Mouse (Mus musculus): ENCODE measurements around the gene Macrod2. TPM values are rescaled to one million over a fixed set of nuclear protein-coding genes. Genes with fewer than 3 reads are reported as not detected.

The Macrod2 gene
- polyA plus RNA-seq, 1 experiment from 2014 or later, result 22.7 TPM

DNA sequence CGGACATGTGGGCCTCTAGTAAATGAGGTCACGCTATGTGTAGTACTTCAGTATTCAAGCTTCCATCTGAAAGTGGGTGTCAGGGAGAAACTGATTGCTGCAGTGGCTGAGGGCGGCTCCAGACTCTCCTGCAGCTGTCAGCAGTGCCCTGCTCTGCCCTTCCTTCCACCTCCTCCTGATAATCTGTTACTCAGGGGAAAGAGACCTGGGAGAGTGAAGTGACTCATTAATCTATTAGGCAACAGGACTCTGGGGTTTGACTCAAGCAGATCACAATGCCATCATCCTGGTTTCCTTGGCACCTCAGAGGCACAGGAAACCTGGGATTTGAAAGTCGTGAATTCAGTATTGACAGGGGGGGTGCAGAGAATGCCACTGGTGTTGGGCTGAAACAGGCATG lies 876.4 kb downstream of the Macrod2 start:
- H3K9me3 ChIP-seq (replicated peaks), result no peaks in the 10 kb centered on the region
- no peak overlapping the region for H3K4me2 ChIP-seq
- H3K36me3 ChIP-seq, result no peaks in the 10 kb centered on the region
- ATAC-seq (ENCODE audit: insufficient number of reproducible peaks, low FRiP score), result peak; percentile 64; the same call in 1 of the 2 replicates
- no peak overlapping the region for H3K9ac ChIP-seq
- peaks cover 9% of the 10 kb centered on the region for H3K4me1 ChIP-seq (replicated peaks)
- H3K4me3 ChIP-seq, result no peak overlapping the region
- H3K27ac ChIP-seq (ENCODE audit: poor library complexity, severe bottlenecking), result no peak overlapping the region; the same call in 1 of the 2 replicates
- H3K27me3 ChIP-seq (replicated peaks), result no peaks in the 10 kb centered on the region
- WGBS, result 12% methylated on average over 4 of the region's 4 CpGs

- no peak overlapping the region for H3K27ac ChIP-seq (ENCODE audit: poor library complexity, severe bottlenecking)
- no peak overlapping the region for H3K9ac ChIP-seq
- 69% methylated on average over 4 of the region's 4 CpGs for WGBS
- no peak overlapping the region for H3K4me2 ChIP-seq
- no peaks in the 10 kb centered on the region for H3K36me3 ChIP-seq
- ATAC-seq (ENCODE audit: insufficient number of reproducible peaks, low FRiP score), result no peak
- peaks cover 9% of the 10 kb centered on the region for H3K4me1 ChIP-seq (replicated peaks)
- no peak overlapping the region for H3K4me3 ChIP-seq
- H3K9me3 ChIP-seq (replicated peaks), result no peaks in the 10 kb centered on the region
- no peaks in the 10 kb centered on the region for H3K27me3 ChIP-seq (replicated peaks)
Measured at GRCm38 (mm10) chr2:141272966-141273365, 877.9 kb downstream of the Macrod2 start.

GRCm38 (mm10) chr2:141274262-141274661 lies 879.2 kb downstream of the Macrod2 start:
- no peak overlapping the region for H3K4me2 ChIP-seq
- H3K4me1 ChIP-seq (replicated peaks), result peaks cover 15% of the 10 kb centered on the region
- no peaks in the 10 kb centered on the region for H3K36me3 ChIP-seq
- no peak overlapping the region for H3K27ac ChIP-seq (ENCODE audit: poor library complexity, severe bottlenecking)
- no peak overlapping the region for H3K4me3 ChIP-seq
- H3K27me3 ChIP-seq (replicated peaks), result no peaks in the 10 kb centered on the region
- no peaks in the 10 kb centered on the region for H3K9me3 ChIP-seq (replicated peaks)
- whole genome bisulfite sequencing, result 75% methylated on average over 2 of the region's 2 CpGs
- no peak for ATAC-seq (ENCODE audit: insufficient number of reproducible peaks, low FRiP score)
- H3K9ac ChIP-seq, result no peak overlapping the region

GRCm38 (mm10) chr2:141279130-141279698 lies 884.1 kb downstream of the Macrod2 start:
- Histone ChIP-seq H3K9me3 (replicated peaks) (no peaks in the 10 kb centered on the region), H3K4me2 (no peak overlapping the region), H3K27me3 (replicated peaks) (no peaks in the 10 kb centered on the region), H3K4me1 (replicated peaks) (peaks cover 8% of the 10 kb centered on the region; the same call in 1 of the 2 replicates), H3K27ac (ENCODE audit: poor library complexity, severe bottlenecking) (no peak overlapping the region), H3K36me3 (no peaks in the 10 kb centered on the region), H3K4me3 (no peak overlapping the region), H3K9ac (no peak overlapping the region)
- 25% methylated on average over 5 of the region's 5 CpGs for WGBS
- ATAC-seq (ENCODE audit: insufficient number of reproducible peaks, low FRiP score), result 0 out of 2 replicates have a peak, but pooled peaks have one; percentile 51

DNA sequence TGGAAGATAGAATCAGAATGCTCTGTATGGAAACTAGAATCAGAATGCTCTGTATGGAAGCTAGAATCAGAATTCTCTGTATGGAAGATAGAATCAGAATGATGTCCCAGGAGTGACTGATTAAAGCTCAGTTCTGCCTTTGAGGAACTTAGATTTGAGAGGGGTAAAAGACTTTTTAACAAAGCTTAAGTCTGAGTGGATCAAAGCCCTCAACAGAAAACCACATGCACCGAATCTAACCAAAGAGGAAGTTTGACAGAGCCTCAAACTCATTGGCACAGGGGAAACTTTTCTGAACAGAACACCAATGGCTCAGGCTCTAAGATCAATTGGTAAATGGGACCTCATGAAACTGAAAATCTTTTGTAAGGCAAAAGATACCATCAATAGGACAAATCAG lies 885.7 kb downstream of the Macrod2 start:
- Histone ChIP-seq H3K27me3 (replicated peaks) (no peaks in the 10 kb centered on the region), H3K27ac (ENCODE audit: poor library complexity, severe bottlenecking) (no peak overlapping the region), H3K36me3 (no peaks in the 10 kb centered on the region), H3K4me1 (replicated peaks) (peaks cover 8% of the 10 kb centered on the region; the same call in 1 of the 2 replicates), H3K4me2 (no peak overlapping the region), H3K4me3 (no peak overlapping the region), H3K9ac (no peak overlapping the region), H3K9me3 (replicated peaks) (no peaks in the 10 kb centered on the region)
- no peak for ATAC-seq (ENCODE audit: insufficient number of reproducible peaks, low FRiP score)
- WGBS, result 75% methylated on average over 1 of the region's 1 CpGs

DNA sequence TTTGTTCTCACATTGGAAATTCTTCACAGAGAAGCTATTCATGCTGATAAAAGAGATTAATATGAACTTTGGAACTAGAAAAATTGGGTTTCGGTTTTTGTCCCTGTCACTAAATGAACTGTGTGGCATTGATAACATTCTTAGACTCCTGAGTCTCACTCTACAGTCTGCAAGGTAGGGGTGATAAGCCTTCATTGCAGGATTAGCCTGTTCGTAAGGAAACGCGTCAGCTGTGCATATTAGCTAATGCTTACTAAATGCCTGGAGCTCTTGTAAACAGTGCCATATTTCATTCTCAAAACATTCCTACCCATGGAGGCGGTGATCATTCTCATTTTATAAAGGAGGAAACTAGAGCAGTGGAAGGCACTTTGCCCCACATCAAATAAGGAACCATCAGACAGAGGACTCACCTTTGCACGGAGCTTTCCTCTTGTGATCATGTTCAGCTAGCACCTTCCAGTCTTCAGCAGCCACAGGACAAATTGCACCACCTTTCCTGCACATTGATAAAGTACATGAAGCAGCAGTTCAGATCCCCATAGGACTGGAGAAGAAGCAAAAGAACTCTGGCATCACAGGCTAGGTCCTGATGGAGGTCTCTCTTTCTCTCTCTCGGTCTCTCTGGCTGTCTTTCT lies 891.1 kb downstream of the Macrod2 start:
- no peak for ATAC-seq (ENCODE audit: insufficient number of reproducible peaks, low FRiP score)
- Histone ChIP-seq H3K27me3 (replicated peaks) (no peaks in the 10 kb centered on the region), H3K27ac (ENCODE audit: poor library complexity, severe bottlenecking) (no peak overlapping the region), H3K36me3 (no peaks in the 10 kb centered on the region), H3K9ac (no peak overlapping the region), H3K9me3 (replicated peaks) (no peaks in the 10 kb centered on the region), H3K4me2 (no peak overlapping the region), H3K4me3 (no peak overlapping the region), H3K4me1 (replicated peaks) (peaks cover 21% of the 10 kb centered on the region)
- 57% methylated on average over 7 of the region's 7 CpGs for WGBS

- Histone ChIP-seq H3K27me3 (replicated peaks) (no peaks in the 10 kb centered on the region), H3K9ac (no peak overlapping the region), H3K9me3 (replicated peaks) (no peaks in the 10 kb centered on the region), H3K4me3 (no peak overlapping the region), H3K4me2 (no peak overlapping the region), H3K36me3 (no peaks in the 10 kb centered on the region), H3K4me1 (replicated peaks) (peaks cover 21% of the 10 kb centered on the region), H3K27ac (ENCODE audit: poor library complexity, severe bottlenecking) (peak overlapping the region; percentile 60; the same call in 1 of the 2 replicates)
- ATAC-seq (ENCODE audit: insufficient number of reproducible peaks, low FRiP score), result peak; percentile 73; the same call in 1 of the 2 replicates
- 51% methylated on average over 7 of the region's 7 CpGs for WGBS
Measured at GRCm38 (mm10) chr2:141288494-141288893, 893.4 kb downstream of the Macrod2 start.

- H3K36me3 ChIP-seq, result no peaks in the 10 kb centered on the region
- peaks cover 21% of the 10 kb centered on the region for H3K4me1 ChIP-seq (replicated peaks)
- no peak overlapping the region for H3K4me3 ChIP-seq
- no peaks in the 10 kb centered on the region for H3K27me3 ChIP-seq (replicated peaks)
- no peak overlapping the region for H3K4me2 ChIP-seq
- no peak overlapping the region for H3K9ac ChIP-seq
- 38% methylated on average over 2 of the region's 2 CpGs for WGBS
- no peak for ATAC-seq (ENCODE audit: insufficient number of reproducible peaks, low FRiP score)
- H3K9me3 ChIP-seq (replicated peaks), result no peaks in the 10 kb centered on the region
- no peak overlapping the region for H3K27ac ChIP-seq (ENCODE audit: poor library complexity, severe bottlenecking)
Measured at GRCm38 (mm10) chr2:141289059-141289713, 894.1 kb downstream of the Macrod2 start.

DNA sequence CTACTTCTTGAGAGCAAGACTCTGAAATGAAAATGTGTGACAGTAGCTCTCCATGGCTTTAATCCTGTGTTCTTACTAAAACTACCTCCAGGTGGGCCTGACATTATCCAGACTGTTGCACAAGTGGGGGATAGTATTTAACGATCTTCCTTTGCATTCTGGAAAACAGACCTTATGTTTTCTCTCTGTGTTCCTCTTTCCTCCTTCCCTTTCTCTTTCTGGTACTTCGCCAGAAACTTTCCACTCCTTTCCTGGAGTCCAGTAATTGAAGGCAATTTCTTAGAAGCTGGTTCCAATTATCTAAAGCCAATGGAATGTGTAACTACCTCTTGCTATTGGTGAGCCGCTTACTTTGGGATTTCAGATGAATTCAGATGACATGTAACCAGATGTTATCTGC lies 897.7 kb downstream of the Macrod2 start:
- Histone ChIP-seq H3K9me3 (replicated peaks) (no peaks in the 10 kb centered on the region), H3K4me2 (no peak overlapping the region), H3K4me3 (no peak overlapping the region), H3K27ac (ENCODE audit: poor library complexity, severe bottlenecking) (no peak overlapping the region), H3K4me1 (replicated peaks) (peaks cover 11% of the 10 kb centered on the region; the same call in 1 of the 2 replicates), H3K36me3 (no peaks in the 10 kb centered on the region), H3K9ac (no peak overlapping the region), H3K27me3 (replicated peaks) (no peaks in the 10 kb centered on the region)
- no peak for ATAC-seq (ENCODE audit: insufficient number of reproducible peaks, low FRiP score)
- 36% methylated on average over 3 of the region's 3 CpGs for WGBS

DNA sequence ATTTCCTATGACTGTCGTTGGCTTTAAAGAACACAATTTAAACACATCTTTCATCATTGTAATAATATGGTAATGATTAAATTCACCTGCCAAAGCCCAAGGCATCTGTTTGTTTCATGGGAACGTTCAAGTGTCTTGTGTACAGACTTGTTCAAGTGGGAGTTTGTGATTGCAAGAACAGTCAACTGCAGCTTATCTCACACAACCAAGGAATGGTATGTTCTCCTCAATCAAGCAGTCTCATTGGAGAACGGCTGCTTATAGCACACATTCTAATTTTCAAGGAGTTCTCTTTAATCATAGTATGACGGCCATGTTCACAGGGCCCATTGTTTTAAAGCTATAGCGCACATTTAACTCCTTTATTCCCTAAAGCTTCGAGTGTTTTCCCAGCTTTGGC lies 904.1 kb downstream of the Macrod2 start:
- Histone ChIP-seq H3K9ac (no peak overlapping the region), H3K9me3 (replicated peaks) (no peaks in the 10 kb centered on the region), H3K27me3 (replicated peaks) (no peaks in the 10 kb centered on the region), H3K4me1 (replicated peaks) (0 out of 2 replicates have a peak, but pooled peaks cover 5% of the 10 kb centered on the region), H3K27ac (ENCODE audit: poor library complexity, severe bottlenecking) (no peak overlapping the region), H3K36me3 (no peaks in the 10 kb centered on the region), H3K4me3 (no peak overlapping the region), H3K4me2 (no peak overlapping the region)
- no peak for ATAC-seq (ENCODE audit: insufficient number of reproducible peaks, low FRiP score)
- 60% methylated on average over 6 of the region's 6 CpGs for WGBS

DNA sequence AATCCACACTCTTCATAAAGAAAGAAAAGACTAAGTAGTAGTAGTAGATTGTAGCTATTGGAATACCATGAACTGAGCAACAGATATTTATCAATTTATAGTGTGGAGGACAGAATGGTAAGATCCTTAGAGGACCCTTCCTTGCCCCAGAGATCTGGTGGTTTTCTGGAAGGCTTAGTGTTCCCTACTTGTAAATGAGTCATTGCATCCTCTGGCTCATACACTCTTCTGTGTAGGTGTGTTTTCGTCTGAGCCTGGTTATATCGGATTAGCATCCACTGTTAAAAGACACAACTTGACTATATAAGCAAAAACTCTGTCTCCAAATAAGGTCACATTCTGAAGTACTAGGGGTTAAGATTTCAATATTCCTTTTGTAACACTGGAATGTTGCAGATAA lies 905.9 kb downstream of the Macrod2 start:
- Histone ChIP-seq H3K4me2 (no peak overlapping the region), H3K27me3 (replicated peaks) (no peaks in the 10 kb centered on the region), H3K4me1 (replicated peaks) (0 out of 2 replicates have a peak, but pooled peaks cover 5% of the 10 kb centered on the region), H3K36me3 (no peaks in the 10 kb centered on the region), H3K27ac (ENCODE audit: poor library complexity, severe bottlenecking) (no peak overlapping the region), H3K4me3 (no peak overlapping the region), H3K9ac (no peak overlapping the region), H3K9me3 (replicated peaks) (no peaks in the 10 kb centered on the region)
- no peak for ATAC-seq (ENCODE audit: insufficient number of reproducible peaks, low FRiP score)
- WGBS, result 92% methylated on average over 2 of the region's 2 CpGs

All from heart, embryonic 12.5 days (tissue).